Mouse (Mus musculus): Measurements from ENCODE around the gene Folr1.

Folr1 gene

DNA sequence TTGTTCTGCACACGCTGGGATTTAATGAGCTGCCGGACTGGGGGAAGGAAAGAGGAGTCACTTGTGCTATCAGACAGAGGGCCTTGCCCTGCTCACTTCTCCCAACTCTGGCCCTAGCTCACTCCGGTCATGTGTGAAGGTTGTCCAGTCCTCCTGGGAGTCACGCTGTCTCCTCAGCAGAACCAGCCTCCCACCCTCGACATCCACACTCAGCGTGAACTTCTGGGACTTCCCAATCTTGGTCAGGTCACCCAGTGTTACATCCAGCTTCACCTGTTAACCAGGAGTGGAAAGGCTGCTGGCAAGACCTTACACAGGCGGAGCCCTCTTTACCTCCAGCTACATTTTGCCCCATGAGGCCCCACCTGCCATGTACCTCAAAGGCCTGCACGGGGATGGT lies 39.2 kb downstream of the Folr1 start:
- no peak for DNase-seq

DNA sequence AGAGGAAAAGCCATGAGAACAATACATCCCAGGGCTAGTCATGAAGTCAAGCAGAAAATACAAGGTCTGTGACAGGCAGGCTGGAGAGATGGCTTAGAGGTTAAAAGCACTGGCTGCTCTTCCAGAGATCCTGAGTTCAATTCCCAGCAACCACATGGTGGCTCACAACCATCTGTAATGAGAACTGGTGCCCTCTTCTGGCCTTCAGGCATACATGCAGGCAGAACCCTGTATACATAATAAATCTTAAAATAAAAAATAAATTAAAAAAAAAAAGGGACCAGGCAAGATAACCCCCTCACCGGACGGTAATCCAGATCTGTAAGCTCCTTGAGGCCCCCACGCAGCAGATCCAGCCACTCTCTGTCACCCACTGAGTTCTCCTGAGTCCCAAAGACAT lies 40.2 kb downstream of the Folr1 start:
- no peak for DNase-seq

DNA sequence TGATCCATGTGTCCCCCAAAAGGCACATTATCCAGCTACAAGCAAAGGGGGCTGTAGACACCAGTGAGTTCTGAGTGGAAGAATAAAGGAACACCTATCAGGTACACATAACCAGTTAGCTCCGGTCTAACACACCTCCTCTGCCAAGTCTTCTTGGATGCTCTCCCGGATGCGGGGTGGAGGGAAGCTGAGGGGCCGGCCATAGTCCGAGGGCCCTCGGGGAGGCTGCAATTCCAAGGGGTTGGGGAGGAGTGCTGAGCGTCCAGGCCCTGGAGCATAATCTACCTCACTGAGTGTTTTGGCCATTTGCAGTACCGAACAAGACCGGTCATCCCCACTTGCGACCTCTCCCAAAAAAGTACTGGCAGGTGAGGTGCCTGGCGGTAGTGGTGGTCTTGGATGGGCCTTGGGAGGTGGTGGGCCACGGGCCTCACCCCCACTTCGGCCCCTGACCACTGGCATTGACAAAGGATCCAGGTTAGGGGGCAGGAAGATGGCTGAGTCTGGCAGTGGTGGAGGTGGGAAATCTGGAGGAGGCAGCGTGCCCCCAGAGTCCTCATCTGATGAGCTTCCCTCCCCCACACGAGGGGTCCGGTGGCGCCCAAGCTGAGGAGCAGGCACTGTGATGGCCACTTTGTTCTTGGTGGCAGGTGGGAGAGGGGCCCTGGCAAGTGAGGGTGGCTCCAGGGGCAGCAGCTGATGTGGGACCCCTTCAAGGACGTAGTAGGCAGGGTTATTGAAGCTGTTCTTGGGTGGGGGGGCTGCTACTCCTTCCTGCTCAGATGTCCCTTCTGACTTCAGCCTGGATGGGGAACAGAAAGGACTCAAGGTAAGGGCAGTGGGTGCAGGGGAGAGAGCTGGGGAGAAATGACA lies 46.6 kb downstream of the Folr1 start:
- DNase-seq: no peak

DNA sequence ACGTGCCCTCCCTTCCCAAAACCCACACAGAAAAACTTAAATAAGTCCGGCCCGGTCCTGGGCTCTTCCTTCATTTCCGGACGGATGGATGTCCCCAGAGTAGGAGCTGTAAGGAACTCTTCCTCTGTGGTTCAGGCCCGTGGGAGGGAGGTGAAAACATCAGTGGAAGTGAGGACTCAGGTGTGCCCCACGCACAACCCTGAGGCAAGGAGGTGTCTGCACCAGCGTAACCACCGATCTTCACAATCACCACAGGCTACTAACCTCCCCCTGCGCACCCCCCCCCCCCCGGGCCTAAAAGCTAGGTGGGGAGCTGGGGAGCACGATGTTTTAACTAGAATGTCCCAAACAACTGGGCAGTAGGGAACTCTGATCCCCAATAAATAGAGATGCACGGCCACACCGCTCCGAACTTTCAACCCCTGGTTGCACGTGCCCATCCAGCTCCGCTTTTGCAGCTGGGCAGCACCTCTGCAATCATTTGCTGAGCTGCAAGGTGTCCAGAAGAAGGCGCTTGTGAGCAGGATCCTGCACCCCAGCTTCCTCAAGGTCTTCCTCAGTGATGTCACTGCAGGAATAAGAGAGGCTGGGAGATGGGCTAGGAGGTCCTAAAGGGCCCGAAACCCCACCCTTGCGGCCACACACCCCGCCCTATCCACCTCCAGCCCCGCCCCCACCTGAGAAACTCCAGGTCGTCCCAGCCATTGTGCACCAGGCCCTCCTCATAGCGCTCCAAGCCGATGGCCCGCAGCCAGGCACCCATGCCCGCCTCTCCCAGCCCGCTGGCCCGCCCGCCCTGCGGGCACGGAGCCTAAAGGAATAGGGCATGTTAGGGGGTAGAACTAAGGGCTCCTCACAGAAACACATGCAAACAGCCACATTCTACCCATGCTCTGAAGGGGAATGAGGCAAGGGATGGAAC lies 47.5 kb downstream of the Folr1 start:
- DNase-seq: peak; percentile 49

DNA sequence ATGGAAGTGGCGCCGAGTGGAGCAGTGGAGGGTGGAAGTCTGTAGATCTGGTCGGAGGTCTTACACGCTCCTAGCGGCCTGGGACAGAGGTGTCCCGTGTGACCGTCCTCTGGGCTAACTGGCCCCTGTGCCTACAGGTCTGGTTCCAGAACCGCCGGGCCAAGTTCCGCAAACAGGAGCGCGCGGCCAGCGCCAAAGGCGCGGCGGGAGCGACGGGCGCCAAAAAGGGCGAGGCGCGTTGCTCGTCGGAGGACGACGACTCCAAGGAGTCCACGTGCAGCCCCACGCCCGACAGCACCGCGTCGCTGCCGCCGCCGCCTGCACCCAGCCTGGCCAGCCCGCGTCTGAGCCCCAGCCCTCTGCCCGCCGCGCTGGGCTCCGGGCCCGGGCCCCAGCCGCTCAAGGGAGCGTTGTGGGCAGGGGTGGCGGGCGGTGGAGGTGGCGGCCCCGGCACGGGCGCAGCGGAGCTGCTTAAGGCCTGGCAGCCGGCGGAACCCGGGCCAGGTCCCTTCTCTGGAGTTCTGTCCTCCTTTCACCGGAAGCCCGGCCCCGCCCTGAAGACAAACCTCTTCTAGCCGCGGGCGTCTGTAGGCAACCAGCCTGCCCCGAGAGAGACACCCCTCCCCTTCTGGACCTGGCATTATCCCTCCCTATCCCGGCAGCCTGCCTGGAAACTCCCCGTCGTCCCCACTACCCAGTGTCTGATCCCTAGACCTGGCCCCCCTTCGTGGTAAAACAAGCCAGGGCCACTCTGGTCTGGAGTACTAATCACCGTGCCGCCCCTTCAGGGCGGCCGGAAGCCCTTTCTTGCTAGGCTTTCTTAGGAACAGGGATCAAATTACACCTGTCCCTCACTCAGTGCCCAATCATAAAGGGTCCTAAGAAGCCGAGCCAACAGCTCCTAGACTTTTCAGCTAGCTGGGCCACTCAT lies 48.8 kb downstream of the Folr1 start:
- peak; percentile 71 for DNase-seq

DNA sequence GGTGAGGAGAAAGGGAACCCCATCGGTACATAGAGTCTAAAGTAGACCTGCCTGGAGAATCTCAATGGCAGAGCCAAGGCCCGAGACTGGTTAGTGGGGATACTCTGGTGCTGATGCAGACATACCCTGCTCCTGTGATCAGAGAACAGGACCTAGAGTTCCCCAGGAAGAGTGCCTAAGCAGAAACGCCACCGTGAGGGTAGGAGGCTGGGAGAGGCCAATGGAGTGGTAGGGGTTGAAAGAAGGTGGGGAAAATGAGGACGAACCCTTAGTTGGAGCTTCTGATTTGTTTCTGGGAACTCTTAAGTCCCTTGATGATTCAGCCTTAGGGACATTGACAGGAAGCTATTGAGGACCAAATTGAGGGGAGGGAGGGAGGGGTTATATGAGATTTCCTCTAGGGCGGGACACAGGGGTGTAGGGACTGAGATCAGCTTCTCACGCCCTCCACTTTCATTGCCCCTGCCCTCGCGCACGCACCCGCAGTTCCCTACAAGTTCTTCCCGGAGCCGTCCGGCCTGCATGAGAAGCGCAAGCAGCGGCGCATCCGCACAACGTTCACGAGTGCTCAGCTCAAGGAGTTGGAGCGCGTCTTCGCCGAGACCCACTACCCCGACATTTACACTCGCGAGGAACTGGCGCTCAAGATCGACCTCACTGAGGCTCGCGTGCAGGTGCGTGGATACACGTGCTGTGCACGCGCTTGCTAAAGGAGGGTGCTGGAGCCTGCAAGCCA lies 50.1 kb downstream of the Folr1 start:
- no peak for DNase-seq

DNA sequence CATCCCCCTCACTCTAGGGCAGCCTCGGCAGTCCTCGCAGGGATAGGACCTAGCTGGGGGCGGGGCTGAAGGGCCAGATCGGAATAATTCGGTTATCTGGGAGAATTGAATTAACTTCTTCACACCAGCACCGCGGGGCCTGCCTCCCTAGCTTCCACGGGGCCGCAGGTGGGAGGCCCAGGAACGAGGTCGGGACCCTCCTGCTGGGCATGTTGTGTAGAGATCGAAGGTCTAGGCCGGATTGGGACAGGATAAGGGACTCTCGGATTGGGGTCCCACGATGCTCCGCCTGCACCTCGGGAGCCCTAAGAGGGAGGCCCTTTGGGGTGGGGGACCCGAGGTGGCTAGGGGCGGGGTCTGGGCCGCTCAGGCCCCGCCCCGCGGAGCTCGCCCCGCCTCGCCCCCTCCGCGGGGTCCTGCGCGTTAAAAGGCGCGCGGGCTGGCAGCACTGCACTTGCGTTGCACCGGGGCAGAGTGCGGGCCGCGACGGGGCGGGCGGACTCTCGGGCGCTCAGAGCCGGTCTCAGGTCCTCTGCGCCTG lies 52.7 kb downstream of the Folr1 start, which contains the start of gene Phox2a:
Gene Phox2a, plus strand, starts transcription at position 453 of the 541 bp plus-strand sequence.
- no peak for DNase-seq
